ENCODE assay signal across 8 mouse cellular contexts in the genomic region with DNA sequence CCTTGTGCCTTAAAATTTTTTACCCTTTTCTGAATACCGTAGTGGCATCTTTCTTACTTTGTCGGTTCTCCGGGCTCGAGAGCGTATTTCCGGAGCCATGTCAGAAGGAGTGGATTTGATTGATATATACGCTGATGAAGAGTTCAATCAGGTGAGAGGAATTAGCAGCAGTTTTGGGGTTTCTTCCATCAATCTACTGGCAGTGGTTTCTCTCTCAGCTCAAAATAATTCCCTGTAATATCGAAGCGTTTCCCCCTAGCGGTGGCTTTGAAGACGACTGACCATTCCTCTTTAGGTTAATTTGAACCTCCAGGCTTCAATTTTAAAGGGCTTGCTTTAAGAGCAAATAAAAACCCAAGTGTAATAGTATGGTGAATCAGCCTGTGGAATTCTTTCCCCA. TPM values are rescaled to one million over a fixed set of nuclear protein-coding genes. Genes with fewer than 3 reads are reported as not detected.
DNase-seq lines count a peak whose midpoint lies in the region; ATAC-seq lines count a peak whose summit lies in the region.

TSS of gene Sdhaf2 (minus strand) at position 233 of the 400 bp plus-strand sequence.

- peak within 1 kb of the TSS; percentile 100 for H3K4me3 ChIP-seq in hindbrain, embryonic 16.5 days (ENCODE audit: low read length)
- peak within 1 kb of the TSS; percentile 95 for H3K4me3 ChIP-seq in limb, embryonic 11.5 days (ENCODE audit: low read depth, low read length)
- peak within 1 kb of the TSS; percentile 82 for H3K4me3 ChIP-seq in midbrain, embryonic 15.5 days

- WGBS in hindbrain, embryonic 16.5 days = 1% methylated on average over 11 of the region's 11 CpGs
- under 1% methylated on average over 11 of the region's 11 CpGs for WGBS in limb, embryonic 11.5 days
- WGBS in midbrain, embryonic 15.5 days = under 1% methylated on average over 11 of the region's 11 CpGs

- H3K27me3 ChIP-seq in hindbrain, embryonic 16.5 days (replicated peaks; ENCODE audit: control insufficient read depth, insufficient read depth, low read length) = no peaks in the 10 kb centered on the region
- H3K27me3 ChIP-seq in limb, embryonic 11.5 days (ENCODE audit: control insufficient read depth, insufficient read depth, low read length) = no peaks in the 10 kb centered on the region
- no peaks in the 10 kb centered on the region for H3K27me3 ChIP-seq in midbrain, embryonic 15.5 days (replicated peaks)

- H3K4me1 ChIP-seq in hindbrain, embryonic 16.5 days (ENCODE audit: control insufficient read depth, insufficient read depth, low read depth, low read length) = peaks cover 23% of the 10 kb centered on the region
- H3K4me1 ChIP-seq in limb, embryonic 11.5 days (ENCODE audit: control insufficient read depth, insufficient read depth, low read length) = no peaks in the 10 kb centered on the region; the same call in 1 of the 2 replicates
- peaks cover 33% of the 10 kb centered on the region for H3K4me1 ChIP-seq in midbrain, embryonic 15.5 days

- peak within 1 kb of the TSS; percentile 98 for H3K27ac ChIP-seq in hindbrain, embryonic 16.5 days (ENCODE audit: low read depth, low read length)
- H3K27ac ChIP-seq in limb, embryonic 11.5 days (replicated peaks; ENCODE audit: low read depth, low read length) = peak within 1 kb of the TSS; percentile 97
- peak within 1 kb of the TSS; percentile 95 for H3K27ac ChIP-seq in midbrain, embryonic 15.5 days

- ATAC-seq in hindbrain, embryonic 16.5 days = peak; percentile 18
- no peak for ATAC-seq in limb, embryonic 11.5 days (ENCODE audit: insufficient number of reproducible peaks, low FRiP score, low TSS enrichment, low read depth)
- peak; percentile 22; the same call in 1 of the 2 replicates for ATAC-seq in midbrain, embryonic 15.5 days (replicated peaks)

- peak within 1 kb of the TSS; percentile 99 for H3K9ac ChIP-seq in hindbrain, embryonic 16.5 days (ENCODE audit: low read depth, low read length)
- peak within 1 kb of the TSS; percentile 98 for H3K9ac ChIP-seq in limb, embryonic 11.5 days (ENCODE audit: low read length)
- peak within 1 kb of the TSS; percentile 93 for H3K9ac ChIP-seq in midbrain, embryonic 15.5 days

- no peaks in the 10 kb centered on the region for H3K9me3 ChIP-seq in hindbrain, embryonic 16.5 days (ENCODE audit: control insufficient read depth, low read length)
- no peaks in the 10 kb centered on the region for H3K9me3 ChIP-seq in limb, embryonic 11.5 days (ENCODE audit: control insufficient read depth, low read length)
- H3K9me3 ChIP-seq in midbrain, embryonic 15.5 days = no peaks in the 10 kb centered on the region

- peak within 1 kb of the TSS; percentile 74 for H3K4me2 ChIP-seq in hindbrain, embryonic 16.5 days (ENCODE audit: low read length)
- H3K4me2 ChIP-seq in limb, embryonic 11.5 days (ENCODE audit: low read depth, severe bottlenecking) = peak within 1 kb of the TSS; percentile 62
- H3K4me2 ChIP-seq in midbrain, embryonic 15.5 days = peak within 1 kb of the TSS; percentile 83

- DNase-seq in urinary bladder, postnatal 14 days (ENCODE audit: low spot score) = peak; percentile 22
- DNase-seq in urinary bladder, adult 18-20 months (ENCODE audit: low spot score in 2 of 2) = no peak
- peak; percentile 44 for DNase-seq in c-Kit-positive CD71-positive TER-119-positive erythroid progenitor cells, embryonic 14.5 days (ENCODE audit: low spot score)
- peak; percentile 15 to 29 for DNase-seq in frontal cortex, postnatal 36 days (ENCODE audit: low spot score in 2 of 2)
- DNase-seq in limb, embryonic 11.5 days (ENCODE audit: low spot score) = peak; percentile 63
- DNase-seq in urinary bladder, postnatal 25 days (ENCODE audit: low spot score) = no peak

- H3K36me3 ChIP-seq in hindbrain, embryonic 16.5 days (ENCODE audit: control insufficient read depth, insufficient read depth, low read length) = peaks cover 3% of the 10 kb centered on the region; the same call in 1 of the 2 replicates
- 0 out of 2 replicates have a peak, but pooled peaks cover 2% of the 10 kb centered on the region for H3K36me3 ChIP-seq in limb, embryonic 11.5 days (ENCODE audit: control insufficient read depth, insufficient read depth, low read length)
- peaks cover 11% of the 10 kb centered on the region; the same call in 1 of the 2 replicates for H3K36me3 ChIP-seq in midbrain, embryonic 15.5 days (replicated peaks)

RNA-seq across cellular contexts. Expression of gene Sdhaf2, which starts in this region (rescaled TPM):
- 69.0 and 74.0 TPM in 2 replicates for polyA plus RNA-seq in hindbrain, embryonic 16.5 days (2015; fragmentation: Nextera tagmentation; extraction: Ambion mirVana)
- 57.2 and 61.0 TPM in 2 replicates for polyA plus RNA-seq in limb, embryonic 11.5 days (2014; fragmentation: Nextera tagmentation; extraction: Ambion mirVana)
- polyA plus RNA-seq in midbrain, embryonic 15.5 days (2015; fragmentation: Nextera tagmentation; extraction: Ambion mirVana) = 61.0 and 64.5 TPM in 2 replicates

Comparison
In these comparisons a context has a peak if more than half of its experiments do, and no peak if none do; other contexts are left out.
1. DNase-seq: peak in urinary bladder, postnatal 14 days (single experiment), c-Kit-positive CD71-positive TER-119-positive erythroid progenitor cells, embryonic 14.5 days (single experiment), frontal cortex, postnatal 36 days (2 of 2) and limb, embryonic 11.5 days (single experiment); none in urinary bladder, adult 18-20 months (0 of 2) and urinary bladder, postnatal 25 days (single experiment).
2. Peak in every context shown above with its lines, with median percentiles within 50 percentile points of each other: H3K27ac ChIP-seq, H3K4me2 ChIP-seq, H3K4me3 ChIP-seq and H3K9ac ChIP-seq.